Mouse (Mus musculus) liver, embryonic 11.5 days (tissue): ENCODE data around the gene Slc25a23. TPM values are rescaled to one million over a fixed set of nuclear protein-coding genes. Genes with fewer than 3 reads are reported as not detected.
A peak's percentile ranks its signal among the peaks of the same experiment; 100 is the strongest.
"Not testable (repeated sequence)": the region's sequence is repeated elsewhere in the genome, so short reads cannot be mapped to it uniquely, and the experiment has no call there.

Source experiments
- ATAC-seq: fragments of 200-750 bp; cut with Nextera tagmentation; replicated peaks from 2 replicates; pipeline ENCODE4 v1.8.0; 2017; ENCODE audit warnings: moderate number of reproducible peaks, mild to moderate bottlenecking, moderate TSS enrichment, moderate library complexity; ENCODE audit not compliant: low FRiP score
- DNase-seq: peaks from one replicate; pipeline ENCODE4 v3.0.0-alpha.2; 2017; ENCODE audit warnings: low spot score
- H3K27ac ChIP-seq: fragments of 300-500 bp; sonication (generic); 2 replicates; pipeline ENCODE4 v1.5.1; 2014; ENCODE audit warnings: mild to moderate bottlenecking, low read depth, low read length, control low read depth
- H3K27me3 ChIP-seq: fragments of 300-500 bp; sonication (generic); replicated peaks from 2 replicates; pipeline ENCODE4 v1.6.1; 2014; ENCODE audit warnings: low read length, mixed read lengths; ENCODE audit not compliant: control insufficient read depth, insufficient read depth
- H3K36me3 ChIP-seq: fragments of 300-500 bp; sonication (generic); 2 replicates; pipeline ENCODE4 v1.6.1; 2014; ENCODE audit warnings: mild to moderate bottlenecking, low read length, moderate library complexity, mixed read lengths; ENCODE audit not compliant: control insufficient read depth, insufficient read depth
- H3K4me1 ChIP-seq: fragments of 300-500 bp; sonication (generic); replicated peaks from 2 replicates; pipeline ENCODE4 v1.6.1; 2014; ENCODE audit warnings: low read length, mixed read lengths; ENCODE audit not compliant: control insufficient read depth, insufficient read depth
- H3K4me2 ChIP-seq: fragments of 300-500 bp; sonication (generic); 2 replicates; pipeline ENCODE4 v1.6.1; 2014; ENCODE audit warnings: mild to moderate bottlenecking, control low read depth, moderate library complexity
- H3K4me3 ChIP-seq: fragments of 300-500 bp; sonication (generic); 2 replicates; pipeline ENCODE4 v1.5.1; 2014; ENCODE audit warnings: low read depth, low read length, control low read depth
- H3K9ac ChIP-seq: fragments of 300-500 bp; sonication (generic); 2 replicates; pipeline ENCODE4 v1.6.1; 2014; ENCODE audit warnings: low read depth, low read length, control low read depth
- H3K9me3 ChIP-seq: fragments of 300-500 bp; sonication (generic); 2 replicates; pipeline ENCODE4 v1.6.1; 2016; ENCODE audit warnings: low read length, inconsistent platforms, mixed read lengths; ENCODE audit not compliant: control insufficient read depth
- WGBS: fragments of 180-500 bp; shearing (Covaris S2); extraction: QIAGEN DNeasy Blood & Tissue Kit; methylation state at CpG from one replicate; pipeline ENCODE4 v1.1.7; 2014; 5-methylcytosine and 5-hydroxymethylcytosine counted together
- polyA plus RNA-seq: library from polyadenylated mRNA; unstranded; fragments of >200 nt; fragmentation: Nextera tagmentation; extraction: Ambion mirVana; gene quantifications from 2 replicates; pipeline ENCODE4 v1.2.1, GENCODE M21; 2014

The Slc25a23 gene
- polyA plus RNA-seq, 1 experiment from 2014 or later, result 6.3 TPM

- no peaks in the 10 kb centered on the region for H3K9me3 ChIP-seq
- H3K4me3 ChIP-seq, result peak overlapping the region; percentile 49
- no peak overlapping the region for H3K9ac ChIP-seq
- no peak overlapping the region for H3K27ac ChIP-seq
- peak overlapping the region; percentile 97 for H3K4me2 ChIP-seq
- 3% methylated on average over 39 of the region's 39 CpGs for WGBS
- ATAC-seq (no peak), DNase-seq (no peak)
- peaks cover 39% of the 10 kb centered on the region for H3K27me3 ChIP-seq
- H3K36me3 ChIP-seq, result no peaks in the 10 kb centered on the region
- H3K4me1 ChIP-seq, result peaks cover 26% of the 10 kb centered on the region
These were observed 2.4 kb upstream of the Slc25a23 start for GRCm38 (mm10) chr17:57062011-57062521.

GRCm38 (mm10) chr17:57061069-57061468, 1.4 kb upstream of the Slc25a23 start:
- peaks cover 26% of the 10 kb centered on the region for H3K4me1 ChIP-seq
- DNase-seq (no peak), ATAC-seq (no peak)
- H3K4me2 ChIP-seq, result peak overlapping the region; percentile 97
- H3K9ac ChIP-seq, result no peak overlapping the region
- no peak overlapping the region for H3K4me3 ChIP-seq
- H3K27ac ChIP-seq, result no peak overlapping the region
- peaks cover 39% of the 10 kb centered on the region for H3K27me3 ChIP-seq
- H3K36me3 ChIP-seq, result no peaks in the 10 kb centered on the region
- 32% methylated on average over 10 of the region's 10 CpGs for WGBS
- H3K9me3 ChIP-seq, result no peaks in the 10 kb centered on the region

DNA sequence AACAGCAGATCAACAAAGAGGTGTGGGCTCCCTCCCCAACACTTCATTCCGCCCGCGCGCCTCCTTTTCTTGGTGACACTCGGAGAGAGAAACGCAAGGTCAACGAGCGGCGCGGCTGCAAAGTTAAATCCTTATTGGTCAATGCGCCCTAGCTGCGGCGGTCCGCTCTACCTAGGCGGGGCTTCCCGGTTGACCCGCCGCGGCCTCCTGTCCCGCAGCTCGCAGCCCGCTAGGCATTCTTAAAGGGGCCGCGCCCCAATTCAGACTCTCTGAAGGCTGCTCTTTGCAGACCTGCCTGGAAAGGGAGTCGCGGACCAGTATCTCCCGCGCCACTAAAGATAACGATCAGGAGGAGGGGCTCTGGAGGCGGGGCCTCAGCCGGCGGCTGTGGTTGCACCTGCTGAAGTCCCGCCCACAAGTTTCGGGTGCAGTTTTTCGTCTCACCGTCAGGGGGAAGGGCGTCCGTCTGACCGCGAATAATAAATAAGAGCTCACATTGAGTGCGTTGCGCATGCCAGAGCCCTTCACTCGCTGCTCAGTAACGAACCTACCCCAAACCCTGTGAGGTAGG, 653 bp upstream of the Slc25a23 start:
- Histone ChIP-seq H3K4me3 (peak overlapping the region; percentile 78), H3K27me3 (peaks cover 39% of the 10 kb centered on the region), H3K9ac (peak overlapping the region; percentile 74), H3K4me1 (peaks cover 26% of the 10 kb centered on the region), H3K36me3 (no peaks in the 10 kb centered on the region), H3K27ac (no peak overlapping the region), H3K9me3 (no peaks in the 10 kb centered on the region), H3K4me2 (peak overlapping the region; percentile 97)
- DNase-seq (peak; percentile 93), ATAC-seq (peak; percentile 80)
- 0% methylated on average over 44 of the region's 44 CpGs for WGBS

DNA sequence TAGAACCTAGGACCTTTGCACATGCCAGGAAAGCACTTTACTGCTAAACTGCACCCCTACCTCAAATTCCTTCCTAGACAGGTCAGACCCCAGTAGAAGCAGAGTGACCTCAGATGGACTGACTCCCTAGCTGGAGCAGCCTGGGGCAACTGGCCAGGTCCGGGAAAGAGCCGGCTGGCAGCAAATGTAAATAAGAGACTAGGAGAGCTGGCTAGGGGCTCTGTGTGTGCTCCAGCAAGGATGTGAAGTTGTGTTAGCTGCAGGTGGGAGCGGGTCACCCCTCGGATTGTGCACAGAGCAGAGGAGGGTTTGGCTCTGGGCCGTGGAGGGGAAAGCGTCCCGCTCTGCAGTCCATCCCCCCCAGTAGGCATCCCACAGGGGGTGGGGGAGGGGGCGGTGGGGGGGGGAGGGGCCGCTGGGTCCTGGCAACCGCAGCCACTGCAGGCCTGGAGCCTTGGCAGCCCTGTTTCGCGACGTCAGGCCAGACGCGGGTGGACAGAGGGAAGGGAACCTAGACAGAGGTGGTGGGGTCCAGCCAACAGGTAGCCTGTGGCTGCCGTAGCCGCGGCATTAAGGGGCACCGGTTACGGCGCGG, 675 bp downstream of the Slc25a23 start, which contains the start of gene Crb3:
Gene Crb3 (plus strand): TSS at position 215 of the 595 bp plus-strand sequence.
- Histone ChIP-seq H3K36me3 (peaks cover 2% of the 10 kb centered on the region; the same call in 1 of the 2 replicates), H3K9ac (peak within 1 kb of the TSS; percentile 74), H3K27ac (peak within 1 kb of the TSS; percentile 41; the same call in 1 of the 2 replicates), H3K4me3 (peak within 1 kb of the TSS; percentile 78), H3K9me3 (no peaks in the 10 kb centered on the region), H3K4me2 (peak within 1 kb of the TSS; percentile 97), H3K4me1 (peaks cover 26% of the 10 kb centered on the region), H3K27me3 (peaks cover 34% of the 10 kb centered on the region)
- ATAC-seq (no peak), DNase-seq (peak; percentile 51)
- WGBS, result 4% methylated on average over 18 of the region's 22 CpGs

- H3K36me3 ChIP-seq, result peaks cover 6% of the 10 kb centered on the region; the same call in 1 of the 2 replicates
- H3K27ac ChIP-seq, result no peak overlapping the region
- H3K27me3 ChIP-seq, result peaks cover 9% of the 10 kb centered on the region
- H3K9me3 ChIP-seq, result no peaks in the 10 kb centered on the region
- no peak for ATAC-seq
- no peak overlapping the region for H3K4me3 ChIP-seq
- H3K4me2 ChIP-seq, result no peak overlapping the region
- DNase-seq, result no peak
- 81% methylated on average over 3 of the region's 3 CpGs for WGBS
- no peak overlapping the region for H3K9ac ChIP-seq
- H3K4me1 ChIP-seq, result peaks cover 13% of the 10 kb centered on the region
These were observed 3.4 kb downstream of the Slc25a23 start for GRCm38 (mm10) chr17:57056246-57056645.

- not testable (repeated sequence) for H3K4me3 ChIP-seq, H3K27me3 ChIP-seq, H3K4me2 ChIP-seq, H3K9ac ChIP-seq, H3K4me1 ChIP-seq, H3K27ac ChIP-seq, H3K36me3 ChIP-seq, ATAC-seq, DNase-seq, H3K9me3 ChIP-seq
- WGBS, result 60% methylated on average over 4 of the region's 4 CpGs
These were observed 8.0 kb downstream of the Slc25a23 start for GRCm38 (mm10) chr17:57051679-57052078.

- H3K9ac ChIP-seq, result no peak overlapping the region
- no peaks in the 10 kb centered on the region for H3K9me3 ChIP-seq
- DNase-seq (no peak), ATAC-seq (no peak)
- no peak overlapping the region for H3K4me2 ChIP-seq
- no peaks in the 10 kb centered on the region for H3K4me1 ChIP-seq
- H3K36me3 ChIP-seq, result 0 out of 2 replicates have a peak, but pooled peaks cover 4% of the 10 kb centered on the region
- H3K4me3 ChIP-seq, result no peak overlapping the region
- no peaks in the 10 kb centered on the region for H3K27me3 ChIP-seq
- H3K27ac ChIP-seq, result no peak overlapping the region
- WGBS, result 88% methylated on average over 3 of the region's 3 CpGs
These were observed 10.8 kb downstream of the Slc25a23 start for GRCm38 (mm10) chr17:57048816-57049215.

GRCm38 (mm10) chr17:57047406-57047805, 12.3 kb downstream of the Slc25a23 start:
- Histone ChIP-seq H3K27ac (no peak overlapping the region), H3K9ac (no peak overlapping the region), H3K27me3 (no peaks in the 10 kb centered on the region), H3K36me3 (0 out of 2 replicates have a peak, but pooled peaks cover 1% of the 10 kb centered on the region), H3K4me2 (no peak overlapping the region), H3K9me3 (no peaks in the 10 kb centered on the region), H3K4me1 (no peaks in the 10 kb centered on the region), H3K4me3 (no peak overlapping the region)
- ATAC-seq (peak; percentile 21; the same call in 1 of the 2 replicates), DNase-seq (no peak)
- WGBS, result 30% methylated on average over 5 of the region's 5 CpGs
